Mouse (Mus musculus): ENCODE results near the gene Pih1d3.

Pih1d3 gene

DNA sequence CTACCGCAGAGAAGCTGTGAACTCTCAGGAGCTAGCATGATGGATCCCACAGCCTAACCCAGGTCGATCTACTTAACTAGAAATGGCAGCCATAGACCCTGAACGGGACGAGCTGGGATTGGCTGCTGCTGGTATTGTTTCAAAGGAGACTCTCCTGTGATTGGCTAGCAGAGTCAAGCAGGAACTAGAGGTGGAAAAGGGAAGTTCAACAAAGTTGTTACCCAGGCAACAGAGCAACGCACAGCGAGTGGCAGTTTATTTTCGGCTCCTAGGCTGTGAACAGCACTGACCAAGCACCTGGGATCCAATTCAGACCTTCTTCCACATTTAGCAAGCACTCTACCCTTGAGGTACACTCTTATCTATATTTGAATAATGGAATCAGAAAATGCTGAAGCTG, at the start of gene Pih1d3, which contains the start of gene 4931428L18Rik:
Gene Pih1d3, plus strand, starts transcription at position 275 of the 400 bp plus-strand sequence.
Gene 4931428L18Rik, minus strand, starts transcription at position 121 of the 400 bp plus-strand sequence.
- DNase-seq (ENCODE audit: low read depth) = no peak

DNA sequence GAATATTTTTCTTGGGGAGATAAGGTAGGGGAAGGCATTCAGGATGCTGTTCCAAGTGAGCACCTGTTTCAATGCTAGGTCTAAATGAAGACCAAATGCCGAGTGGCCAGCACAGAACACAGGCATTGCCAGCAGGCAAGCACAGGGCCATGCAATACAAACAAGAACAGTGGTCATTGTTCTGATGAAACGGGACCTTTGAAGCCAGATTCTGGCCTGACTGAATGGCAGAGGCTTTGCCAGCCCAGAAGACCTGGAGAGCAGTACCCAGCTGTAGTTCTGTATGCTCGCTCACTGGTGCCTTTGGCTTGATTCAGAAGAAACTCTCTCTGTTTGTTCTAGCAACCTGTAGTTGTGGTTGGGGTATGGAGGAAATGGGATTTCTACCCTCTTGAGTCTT, 47.2 kb upstream of the Pih1d3 start:
- DNase-seq (ENCODE audit: low read depth) = no peak

DNA sequence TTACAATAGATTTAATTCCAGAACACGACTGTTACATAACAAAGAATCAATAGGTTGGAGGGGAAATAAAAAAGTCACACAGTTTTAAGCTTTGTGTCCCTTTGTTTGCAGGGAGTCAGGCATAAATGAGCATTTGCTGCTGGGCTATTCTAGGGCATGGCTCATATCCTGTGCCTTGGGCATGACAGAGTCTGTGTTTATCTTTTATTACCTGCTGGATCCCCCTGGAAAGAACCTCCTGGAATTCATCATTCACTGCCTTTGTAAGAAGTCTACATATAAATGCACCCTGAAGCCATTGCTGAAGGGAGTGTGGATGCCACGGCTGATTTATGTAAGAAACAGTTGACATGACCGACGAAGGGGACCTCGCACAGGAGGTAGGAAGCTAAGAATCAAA, 46.5 kb upstream of the Pih1d3 start, which contains the start of gene Lgsn:
Gene Lgsn, plus strand, starts transcription at position 301 of the 400 bp plus-strand sequence.
- no peak for DNase-seq (ENCODE audit: low read depth)

DNA sequence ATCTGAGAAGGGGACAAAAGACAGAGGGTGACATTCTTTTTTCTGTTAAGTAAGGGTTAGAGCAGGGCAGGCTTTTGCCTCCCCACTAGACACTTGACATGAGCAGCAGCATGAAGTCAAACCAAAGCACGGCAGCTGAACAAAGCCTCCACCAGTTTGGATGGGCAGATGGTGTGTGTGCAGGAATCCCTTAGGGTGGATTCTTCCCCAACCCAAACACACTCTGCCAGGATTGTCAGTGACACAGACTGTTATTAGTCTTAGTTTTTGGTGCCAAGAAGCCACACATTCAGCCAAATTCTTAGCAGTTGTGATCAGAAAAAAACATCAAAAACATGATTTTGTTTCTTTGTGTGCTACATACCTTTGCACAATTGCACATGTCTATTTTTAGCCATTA, 44.4 kb upstream of the Pih1d3 start:
- no peak for DNase-seq (ENCODE audit: low read depth)

DNA sequence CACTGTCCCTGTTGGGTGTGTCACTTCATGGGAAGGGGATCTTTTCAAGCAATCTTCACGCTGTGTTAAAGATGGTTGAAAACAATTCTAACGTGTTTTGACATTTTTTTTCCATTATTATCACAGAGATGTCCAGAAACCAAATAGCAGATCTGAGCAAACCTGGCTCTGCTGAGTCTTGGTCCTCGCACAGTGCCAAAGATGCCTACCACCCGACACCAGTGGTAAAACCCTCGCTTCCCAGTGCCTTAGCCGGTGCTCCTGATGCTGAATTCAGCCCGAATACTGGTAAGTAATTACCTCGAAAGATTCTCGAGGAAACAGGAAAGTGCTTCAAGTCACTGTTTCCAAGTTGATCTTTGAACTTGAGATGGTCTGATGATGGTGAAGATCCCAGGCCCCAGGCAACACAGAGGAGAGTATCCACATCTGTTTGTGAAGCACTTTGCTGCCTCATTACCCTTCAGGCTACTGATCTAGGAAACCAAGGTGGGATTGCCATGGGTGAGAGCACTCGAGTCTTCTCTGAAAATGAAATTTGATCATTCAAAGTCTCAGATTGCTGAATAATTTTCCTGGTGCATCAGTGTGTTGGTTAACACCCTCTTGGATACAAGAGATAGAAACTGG, 32.3 kb upstream of the Pih1d3 start:
- DNase-seq (ENCODE audit: low read depth) = no peak

DNA sequence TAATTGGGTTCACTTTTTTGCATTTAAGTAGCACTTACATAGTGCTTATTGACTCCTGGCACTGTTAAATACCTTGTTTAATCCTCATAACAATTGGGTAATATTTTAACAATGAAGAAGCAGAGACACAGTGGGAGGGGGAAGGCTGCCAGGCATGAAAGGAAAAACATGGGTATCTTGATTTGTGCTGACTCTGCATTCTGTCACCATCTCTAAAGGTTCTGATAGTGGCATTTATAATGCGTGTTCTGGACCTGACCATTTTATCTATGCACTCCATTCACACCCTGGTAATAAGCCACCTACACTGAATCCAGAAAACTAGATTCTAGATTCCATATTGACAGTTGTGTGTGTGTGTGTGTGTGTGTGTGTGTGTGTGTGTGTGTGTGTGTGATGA, 27.0 kb upstream of the Pih1d3 start:
- DNase-seq (ENCODE audit: low read depth) = no peak

DNA sequence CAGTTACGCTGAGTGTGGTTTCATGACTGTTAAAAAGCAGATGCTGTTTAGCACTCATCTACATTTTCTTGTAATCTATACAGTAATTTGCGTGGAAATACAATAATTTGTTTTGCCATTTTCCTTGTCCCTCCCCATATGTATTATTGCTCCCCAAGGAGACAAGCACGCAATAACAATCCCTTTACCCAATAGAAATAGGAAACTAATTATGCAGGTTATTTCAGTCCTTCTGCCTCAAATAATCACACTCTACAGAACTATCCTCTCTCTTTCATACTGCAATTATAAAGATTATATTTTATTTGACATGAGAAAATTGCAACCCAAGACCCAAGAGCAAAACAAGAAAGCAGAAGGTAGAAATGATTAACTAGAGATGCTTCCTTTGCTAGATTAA, 25.7 kb upstream of the Pih1d3 start:
- no peak for DNase-seq (ENCODE audit: low read depth)

DNA sequence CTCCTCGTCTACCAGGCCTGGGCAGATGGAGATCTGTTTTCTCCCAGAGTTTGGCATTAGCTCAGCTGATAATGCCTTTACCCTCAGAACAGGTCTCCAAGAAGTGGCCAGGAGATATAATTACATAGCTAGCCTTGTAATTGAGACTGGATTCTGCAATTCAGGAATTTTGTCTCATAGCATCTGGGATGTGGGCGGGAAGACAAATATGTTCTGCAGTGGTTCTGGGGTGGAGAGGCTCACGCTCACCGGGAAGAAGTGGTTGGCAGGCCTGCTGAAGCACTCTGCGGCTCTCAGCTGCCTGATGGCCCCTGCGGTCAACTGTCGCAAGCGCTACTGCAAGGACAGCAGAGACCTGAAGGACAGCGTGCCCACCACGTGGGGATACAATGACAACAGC, 18.9 kb upstream of the Pih1d3 start:
- DNase-seq (ENCODE audit: low read depth) = no peak

DNA sequence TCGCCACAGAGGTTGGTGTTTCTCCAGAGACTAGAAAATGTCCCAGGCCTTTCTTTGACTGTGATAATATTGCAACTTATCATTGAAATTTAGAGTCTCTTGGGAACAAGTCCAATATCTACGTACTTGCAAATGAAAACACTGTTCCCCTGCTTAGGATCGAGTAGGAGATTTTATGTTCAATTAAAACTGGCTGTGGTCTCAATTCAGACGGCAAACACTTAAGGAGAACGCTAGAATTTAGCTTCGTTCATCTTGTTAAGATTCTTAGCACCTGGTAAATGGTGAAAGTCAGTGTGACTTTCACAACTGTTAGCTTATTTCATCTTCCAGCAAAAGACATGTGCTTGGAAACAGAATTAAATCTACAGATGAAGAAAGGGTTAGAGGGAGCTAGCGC, 17.3 kb upstream of the Pih1d3 start:
- no peak for DNase-seq (ENCODE audit: low read depth)

DNA sequence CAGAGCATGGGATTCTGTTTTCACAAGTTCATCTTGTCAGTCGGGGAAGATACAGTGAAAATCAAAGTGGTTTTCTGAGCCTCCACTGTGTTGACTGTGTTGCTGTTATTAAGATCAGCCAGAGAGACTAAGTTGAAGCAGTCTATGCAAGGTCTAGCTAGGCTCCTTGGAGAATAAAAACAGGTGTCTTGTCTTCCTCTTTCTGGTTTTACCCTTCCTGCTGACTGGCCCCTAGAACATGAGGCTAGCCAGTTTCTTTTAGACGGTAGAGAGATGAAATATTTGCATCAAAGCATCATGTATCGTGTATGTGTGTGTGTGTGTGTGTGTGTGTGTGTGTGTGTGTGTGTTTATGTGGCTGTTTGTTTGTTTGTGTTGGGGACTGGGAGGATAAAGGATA, 16.9 kb upstream of the Pih1d3 start:
- no peak for DNase-seq (ENCODE audit: low read depth)

DNA sequence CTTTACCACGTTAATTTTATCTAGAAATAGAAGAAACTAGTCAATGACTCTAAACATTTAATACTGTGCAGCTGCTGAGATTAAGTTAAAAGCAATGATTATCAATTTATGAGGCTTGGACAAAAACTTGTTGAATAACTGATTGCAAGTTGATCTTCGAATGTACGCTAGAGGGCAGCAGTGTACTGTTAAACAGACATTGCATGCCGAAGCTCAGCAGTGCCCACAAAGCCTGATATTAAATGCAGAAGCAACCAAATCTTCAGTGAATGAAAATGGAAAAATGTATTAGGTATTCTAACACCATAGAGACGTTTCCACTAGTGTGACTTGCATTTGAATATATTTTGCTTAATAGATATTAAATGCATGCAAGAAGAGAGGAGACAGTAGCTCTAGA, 12.5 kb upstream of the Pih1d3 start:
- DNase-seq (ENCODE audit: low read depth) = peak; percentile 34

DNA sequence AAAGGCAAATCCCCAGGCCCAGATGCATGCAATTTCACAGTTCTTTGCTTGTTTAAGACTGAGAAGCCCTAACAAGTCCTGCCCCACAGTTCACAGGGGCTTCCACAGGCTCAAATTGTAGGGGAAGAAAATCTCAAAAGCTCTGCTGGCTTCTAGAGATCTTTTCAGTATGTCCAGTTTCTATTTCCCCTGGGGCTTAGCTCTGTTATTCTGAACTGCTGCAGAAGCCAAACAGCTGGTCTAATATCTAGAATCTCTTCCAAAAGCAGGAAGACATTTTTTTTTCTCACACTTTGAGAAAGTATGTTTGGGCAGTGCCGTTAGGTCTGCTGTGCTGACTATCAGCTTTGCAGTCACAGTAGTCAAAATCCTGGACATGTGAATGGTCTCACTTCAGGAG, 7.8 kb upstream of the Pih1d3 start:
- no peak for DNase-seq (ENCODE audit: low read depth)

DNA sequence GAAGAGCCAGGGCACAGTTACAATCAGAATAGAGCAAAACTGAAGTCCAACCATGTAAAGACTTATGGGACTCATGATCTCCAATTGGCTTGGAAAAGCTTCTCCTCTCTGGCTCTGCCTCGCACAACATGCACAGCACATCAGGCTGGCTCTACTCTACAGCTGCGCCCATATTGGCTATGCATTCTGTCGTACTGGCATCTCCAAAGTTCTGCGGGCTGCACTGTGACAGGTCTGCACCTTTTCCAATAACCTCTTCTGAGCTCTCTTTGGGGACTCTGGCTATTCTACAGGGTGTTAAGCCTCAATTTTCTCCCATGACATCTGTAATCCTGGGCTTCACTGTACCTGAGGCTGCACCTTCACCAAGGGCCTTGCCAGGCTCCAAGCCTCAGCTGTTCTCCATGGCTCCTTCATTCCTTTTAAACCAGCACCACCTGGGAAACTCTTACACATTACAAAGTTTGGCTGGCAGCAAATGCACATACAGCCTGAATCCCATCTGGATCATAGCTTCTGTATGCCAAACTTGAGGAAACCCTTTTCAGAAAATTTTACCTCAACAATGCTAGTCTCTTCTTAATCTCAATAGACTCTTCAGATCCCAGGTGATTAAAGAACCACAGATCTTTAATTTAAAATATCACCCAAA, 1.9 kb upstream of the Pih1d3 start:
- DNase-seq (ENCODE audit: low read depth) = no peak

DNA sequence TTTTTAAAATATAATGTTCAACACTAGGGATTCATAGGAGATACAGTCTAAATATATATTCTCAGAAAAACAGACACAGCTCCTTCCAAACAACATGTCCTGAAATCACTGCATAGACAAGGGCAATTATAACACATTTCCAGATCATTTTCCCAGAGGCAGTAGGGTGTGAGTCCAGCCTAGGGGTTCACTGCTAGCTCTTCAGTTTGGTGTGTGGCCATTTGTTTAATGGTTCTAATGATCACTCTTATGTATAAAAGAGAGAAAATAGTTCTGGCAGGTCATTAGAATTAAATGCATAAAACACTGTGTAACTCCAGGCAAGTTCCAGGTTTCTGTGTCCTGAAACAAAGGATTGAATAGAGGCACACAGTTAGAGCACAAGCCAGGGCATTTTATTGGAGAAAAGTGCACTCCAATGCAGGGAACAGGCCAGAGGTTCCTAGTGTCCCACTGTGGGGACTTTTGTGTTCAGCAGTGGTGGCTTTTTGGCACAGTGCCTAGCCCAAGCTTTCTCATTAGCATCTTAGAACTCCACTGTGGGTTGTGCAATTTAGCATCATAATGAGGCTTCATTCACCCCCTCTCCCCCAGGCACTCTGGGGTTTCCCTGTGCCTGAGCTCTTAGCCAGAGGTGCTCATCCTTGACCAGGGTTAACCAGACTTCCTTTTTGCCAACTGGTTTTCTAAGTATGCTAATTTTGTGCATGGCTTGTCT, 10.8 kb downstream of the Pih1d3 start:
- DNase-seq (ENCODE audit: low read depth) = no peak

DNA sequence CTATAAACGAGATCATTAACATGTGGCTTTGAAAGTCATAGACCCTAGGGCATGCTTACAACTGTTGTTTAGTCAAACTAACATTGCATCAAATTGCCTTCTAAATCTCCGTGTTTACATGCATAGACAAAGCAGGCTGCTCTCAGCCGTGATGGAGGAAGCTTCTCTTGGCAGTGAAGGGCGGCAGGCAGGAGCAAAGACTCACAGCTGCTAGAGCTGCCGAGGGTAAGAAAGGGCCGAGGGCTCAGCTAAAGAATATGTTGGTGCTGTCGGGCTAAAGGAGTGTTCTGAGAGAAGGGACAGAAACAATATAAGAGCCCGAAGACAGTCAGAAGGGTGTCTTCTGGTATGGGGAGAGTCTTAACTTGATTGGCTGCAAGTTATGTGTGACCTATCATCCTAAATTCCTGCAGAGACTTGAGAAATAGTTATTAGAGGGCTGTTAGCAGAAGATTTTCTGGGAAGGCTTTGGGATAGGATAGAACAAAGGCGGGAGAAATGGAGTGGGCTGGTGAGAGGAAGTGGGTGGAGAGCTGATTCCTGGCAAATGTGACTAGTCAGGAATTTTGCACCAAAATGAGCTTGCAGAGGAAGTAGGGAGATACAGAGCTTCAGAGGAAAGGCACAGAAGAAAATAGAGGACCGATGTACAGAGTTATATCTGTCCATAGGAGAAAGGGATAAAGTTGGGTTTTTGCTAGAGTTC, 37.7 kb downstream of the Pih1d3 start:
- DNase-seq (ENCODE audit: low read depth) = no peak

Measured in naive thymus-derived CD4-positive, alpha-beta T cell, adult 2 months (primary cell).